Mouse (Mus musculus) A20 (cell line): ENCODE measurements at regions not wholly inside any gene's neighbourhood (a gene's known extent, or its start where the extent isn't known, plus 50 kb on each side); places are given as distances from the start of the nearest gene placed in this dataset.
A peak's percentile ranks its signal among the peaks of the same experiment; 100 is the strongest.
"Not testable (repeated sequence)": the region's sequence is repeated elsewhere in the genome, so short reads cannot be mapped to it uniquely, and the experiment has no call there.

Experiments used
- DNase-seq: peaks from one replicate; pipeline ENCODE4 v3.0.0-alpha.2; 2011; ENCODE audit warnings: low read depth, low spot score

DNA sequence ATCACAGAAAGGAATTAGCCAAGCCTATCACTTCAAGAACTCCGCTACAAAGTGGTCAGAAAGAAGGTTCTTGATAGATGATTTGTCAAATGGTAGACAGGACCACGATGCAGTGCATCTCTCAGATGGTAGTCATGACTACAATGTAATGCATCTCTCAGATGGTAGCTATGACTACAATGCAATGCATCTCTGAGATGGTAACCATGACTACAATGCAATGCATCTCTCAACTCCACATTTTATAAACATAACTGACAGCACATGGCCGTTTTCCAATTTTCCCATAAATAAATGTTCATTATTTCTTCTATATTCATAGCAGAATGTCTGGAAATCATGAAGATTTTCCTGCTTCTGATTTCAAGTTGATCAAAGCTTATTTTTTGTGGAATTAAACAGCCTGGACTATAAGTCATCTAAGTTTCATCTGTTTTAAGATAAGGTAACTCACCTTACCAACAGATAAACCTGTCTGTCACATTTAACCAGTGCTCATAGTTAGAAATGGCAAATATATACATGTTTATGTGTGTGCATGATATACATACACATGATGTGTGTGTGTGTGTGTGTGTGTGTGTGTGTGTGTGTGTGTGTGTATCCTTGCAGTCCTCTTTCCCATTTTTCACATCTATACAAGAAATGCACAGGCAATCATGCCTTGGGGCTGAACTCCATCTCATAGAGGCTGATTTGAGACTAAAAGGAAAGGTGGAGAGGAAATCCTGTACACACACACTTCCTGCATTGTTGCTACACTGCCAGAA lies 122.4 kb downstream of the Phf3 start:
- DNase-seq = no peak

GRCm38 (mm10) chr1:30741955-30742354 lies 131.8 kb downstream of the Phf3 start:
- DNase-seq = no peak

DNA sequence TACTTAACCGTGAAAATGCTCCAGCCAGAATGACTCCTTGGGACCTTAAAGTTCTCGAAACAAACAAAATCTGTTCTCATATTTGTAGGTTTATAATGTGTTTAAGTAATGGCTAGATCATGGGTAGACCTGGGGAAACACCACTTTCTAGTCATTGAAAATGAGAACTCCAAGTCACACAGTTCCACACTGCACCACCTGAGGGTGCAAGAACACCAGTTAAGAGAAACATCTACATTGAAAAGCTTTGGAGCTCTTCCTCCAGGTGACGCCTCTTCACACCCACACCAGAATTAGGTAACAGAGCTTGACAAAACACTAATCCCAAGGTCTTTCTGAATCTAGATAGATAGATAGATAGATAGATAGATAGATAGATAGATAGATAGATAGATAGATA lies 132.9 kb downstream of the Phf3 start:
- peak; percentile 45 for DNase-seq

- DNase-seq = no peak
These were observed 152.2 kb downstream of the Phf3 start for GRCm38 (mm10) chr1:30721519-30721918.

GRCm38 (mm10) chr1:30720829-30721228 lies 152.9 kb downstream of the Phf3 start:
- no peak for DNase-seq

DNA sequence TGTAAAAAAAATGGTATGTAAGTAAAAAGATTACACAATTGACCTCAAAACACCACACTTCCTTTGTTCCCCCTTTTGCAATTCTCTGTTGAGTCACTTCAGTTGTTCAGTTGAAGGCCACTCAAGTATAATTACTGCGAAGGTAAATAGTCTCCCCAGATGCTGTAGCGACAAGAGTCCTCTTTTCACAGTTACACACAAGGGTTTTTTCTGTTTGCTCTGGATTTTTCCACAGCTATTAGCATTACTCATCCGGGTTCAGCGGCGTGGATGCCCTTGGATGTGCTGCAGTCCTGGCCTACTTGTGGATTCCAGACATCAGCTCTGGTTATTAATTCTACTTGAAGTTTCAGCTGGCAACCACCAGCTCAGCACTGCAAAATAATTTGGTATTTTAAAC lies 155.1 kb downstream of the Phf3 start:
- DNase-seq = no peak

DNA sequence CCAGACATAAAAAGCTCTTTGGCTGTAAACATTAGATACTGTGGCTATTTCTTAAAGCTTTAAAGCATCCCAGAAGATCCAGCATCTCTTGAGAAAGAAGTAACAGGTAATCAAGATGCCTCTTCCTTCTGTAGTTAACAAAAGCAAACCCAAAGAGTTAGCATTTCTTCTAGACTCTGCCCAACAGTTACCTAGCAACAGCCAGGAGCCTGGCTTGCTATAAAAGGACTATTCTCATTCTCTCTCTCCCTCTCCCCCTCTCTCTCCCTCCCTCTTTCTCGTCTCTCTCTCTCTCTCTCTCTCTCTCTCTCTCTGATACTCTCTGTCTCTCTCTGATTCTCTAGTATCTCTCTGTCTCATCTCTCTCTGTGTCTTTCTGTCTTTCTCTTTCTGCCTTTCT lies 157.4 kb downstream of the Phf3 start:
- DNase-seq = no peak

- no peak for DNase-seq
These were observed 172.6 kb downstream of the Phf3 start for GRCm38 (mm10) chr1:30701116-30701515.

DNA sequence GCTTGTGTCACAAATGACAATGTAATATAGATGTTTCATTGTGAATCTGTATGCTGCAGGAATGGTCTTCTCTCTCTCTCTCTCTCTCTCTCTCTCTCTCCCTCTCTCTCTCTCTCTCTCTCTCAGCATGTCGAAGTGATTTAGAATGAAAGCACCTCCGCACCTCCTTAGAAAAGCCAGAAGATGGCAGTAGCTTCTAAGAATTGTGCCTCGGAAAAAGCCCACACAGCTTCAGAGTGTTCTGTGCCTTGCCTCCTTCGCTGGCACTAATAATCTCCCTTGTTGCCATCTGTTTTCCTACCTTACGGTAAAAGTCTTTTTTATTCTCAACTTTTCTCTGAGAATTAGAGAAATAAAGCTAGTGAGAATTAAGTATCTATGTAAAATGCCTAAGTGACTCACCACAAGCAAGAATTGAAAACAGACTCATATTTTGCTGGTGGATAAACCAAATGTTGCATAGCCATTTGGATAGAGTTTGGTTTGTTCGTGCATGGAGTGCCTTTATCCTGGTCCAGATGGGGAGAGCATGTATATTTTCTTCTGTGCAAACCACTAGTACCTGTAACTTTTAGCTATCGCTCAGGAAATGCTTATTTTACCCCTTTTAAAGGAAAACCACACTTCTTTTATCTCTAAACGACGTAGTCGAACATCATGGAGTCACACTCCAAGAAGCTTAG lies 173.2 kb downstream of the Phf3 start:
- no peak for DNase-seq

DNA sequence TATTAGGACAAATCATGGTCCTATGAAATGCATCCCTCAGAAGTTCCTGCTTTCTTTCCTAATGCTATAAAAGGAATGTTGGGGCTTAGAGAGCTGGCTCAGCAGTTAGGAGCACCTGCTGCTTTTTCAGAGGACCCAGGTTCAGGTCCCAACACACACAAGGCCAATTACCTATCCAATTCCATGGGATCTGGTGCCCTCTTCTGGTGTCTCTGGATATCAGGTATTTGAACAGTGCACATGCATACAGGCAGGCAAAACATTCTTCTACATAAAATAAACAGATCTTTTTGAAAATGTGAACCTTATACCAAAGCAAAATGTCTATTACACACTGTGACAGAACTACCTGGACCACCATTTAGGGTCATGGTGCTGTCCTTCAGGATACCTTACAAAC lies 177.4 kb downstream of the Phf3 start:
- peak; percentile 21 for DNase-seq

DNA sequence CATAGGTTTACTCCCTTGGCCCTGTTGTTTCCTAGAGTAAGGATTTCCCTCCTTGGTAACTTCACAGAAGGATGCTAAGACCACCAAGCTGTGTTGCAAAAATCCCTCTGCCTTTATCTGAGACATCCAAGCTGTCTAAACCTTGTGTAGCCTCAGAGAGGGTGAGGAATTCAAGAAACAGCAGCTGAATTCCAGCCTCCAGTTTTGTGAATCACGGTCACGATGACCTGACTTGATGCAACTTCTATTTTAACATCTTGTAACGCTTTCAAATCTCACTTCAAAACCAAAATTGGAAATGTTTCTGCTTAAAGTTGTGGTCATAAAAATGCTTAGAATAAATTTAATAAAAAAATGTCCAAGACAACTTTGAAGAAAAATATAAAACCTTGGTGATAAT lies 188.4 kb downstream of the Phf3 start:
- DNase-seq = no peak

DNA sequence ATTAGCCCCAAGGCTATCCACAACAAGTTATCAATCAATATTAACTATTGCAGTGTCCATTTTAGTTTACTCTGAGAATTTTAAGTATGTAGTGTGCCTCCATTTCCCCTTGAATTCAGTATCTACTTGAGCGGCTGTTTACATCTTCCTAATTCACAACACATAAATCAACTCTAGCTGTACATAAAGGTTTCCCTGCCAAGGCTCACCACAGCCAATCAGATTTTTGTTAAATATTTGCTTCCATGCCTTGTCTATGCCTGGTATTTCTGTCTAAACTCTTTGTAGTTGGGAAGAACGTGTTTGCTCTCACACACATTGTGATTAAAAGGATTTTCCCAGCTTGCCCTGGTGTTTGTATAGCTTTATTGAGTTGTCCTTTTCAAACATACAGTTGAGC lies 189.8 kb downstream of the Phf3 start:
- DNase-seq = no peak

- DNase-seq = no peak
These were observed 233.9 kb downstream of the Phf3 start for GRCm38 (mm10) chr1:30639807-30640206.

- no peak for DNase-seq
These were observed 241.0 kb downstream of the Phf3 start for GRCm38 (mm10) chr1:30632760-30633159.

DNA sequence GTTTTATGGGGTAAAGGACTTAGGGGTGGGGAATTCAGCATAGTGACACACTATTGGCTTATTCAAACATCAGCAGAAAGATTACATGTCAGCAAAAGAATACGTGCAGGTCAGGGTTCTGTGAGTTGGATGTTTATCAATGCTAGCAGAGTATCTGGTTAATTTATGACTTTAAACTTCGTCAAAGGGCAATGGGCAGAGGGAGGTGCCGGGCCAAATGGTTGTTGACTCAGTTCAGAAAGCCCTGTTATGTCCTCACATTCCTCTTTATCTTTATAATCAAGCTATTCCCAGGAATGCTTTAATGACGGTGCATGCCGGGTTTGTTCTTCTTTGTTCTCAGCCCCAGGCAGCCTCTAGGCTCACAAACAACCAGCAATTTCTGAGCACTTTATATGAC lies 245.9 kb downstream of the Phf3 start:
- DNase-seq = not testable (repeated sequence)

DNA sequence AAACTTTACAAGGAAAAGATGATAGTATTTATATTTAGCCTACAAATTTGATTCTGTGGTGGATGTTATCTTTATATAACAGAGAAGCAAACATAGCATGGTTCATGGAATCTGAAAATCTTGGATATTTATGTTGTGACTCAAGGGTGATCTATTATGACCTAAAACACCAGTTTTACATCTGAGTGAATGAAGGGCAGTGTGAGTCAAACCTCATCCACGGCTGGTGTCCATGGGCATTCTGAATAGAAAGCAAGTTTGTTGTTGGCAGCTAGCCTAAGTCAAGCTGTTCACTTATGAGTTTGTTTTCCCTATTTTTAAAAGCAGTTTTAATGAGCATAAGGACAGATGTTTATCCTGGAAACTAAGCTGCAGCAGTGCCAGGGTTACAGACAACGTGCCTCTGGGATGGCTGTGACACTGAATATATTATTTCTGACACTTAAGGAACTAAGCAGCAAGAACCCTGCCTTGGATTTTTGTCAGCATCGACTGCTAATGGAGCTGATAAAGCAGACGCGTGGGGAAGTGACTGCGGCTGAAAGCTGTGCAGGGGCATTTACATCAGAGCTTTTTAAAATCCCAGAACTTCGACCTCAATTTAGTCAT lies 278.5 kb downstream of the Phf3 start:
- no peak for DNase-seq

DNA sequence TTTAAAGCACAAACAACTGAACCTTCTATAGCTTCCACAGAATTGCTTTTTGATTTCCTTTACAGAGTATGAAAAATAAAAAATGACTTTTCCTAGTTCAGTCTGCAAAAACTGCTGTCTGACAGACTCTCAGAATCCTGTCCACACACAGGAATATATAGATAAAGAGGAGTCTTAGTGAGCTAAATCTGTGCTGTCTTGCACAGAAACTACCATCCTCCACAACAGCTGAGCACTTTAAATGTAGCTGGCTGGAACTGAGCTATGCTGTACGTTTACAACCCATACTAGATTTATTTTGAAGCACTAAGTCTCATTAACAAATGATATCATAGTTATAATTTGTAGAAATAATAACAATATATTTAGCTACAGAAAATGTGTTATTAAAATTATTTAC lies 279.7 kb downstream of the Phf3 start:
- DNase-seq = no peak

DNA sequence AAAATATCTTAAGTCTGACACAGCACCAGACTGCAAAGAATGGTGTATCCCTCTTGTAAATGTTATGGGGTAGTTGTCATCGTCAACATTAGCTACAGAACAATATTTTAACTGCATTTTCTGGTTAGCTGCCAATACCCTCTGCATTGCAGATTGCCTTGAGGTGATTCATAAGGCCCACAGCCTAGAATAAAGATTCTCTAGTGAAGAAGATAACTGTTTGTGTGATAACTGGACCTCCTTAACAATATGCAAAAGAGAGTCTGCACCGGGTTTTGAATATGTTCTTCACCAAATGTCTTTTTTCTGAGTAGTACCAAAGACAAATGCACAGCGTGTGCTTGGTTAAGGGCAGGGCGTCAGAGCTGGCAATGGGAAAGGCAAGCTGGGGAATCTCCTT lies 283.0 kb downstream of the Phf3 start:
- no peak for DNase-seq

- DNase-seq = no peak
These were observed 284.8 kb downstream of the Phf3 start for GRCm38 (mm10) chr1:30588885-30589284.

- no peak for DNase-seq
These were observed 285.4 kb downstream of the Phf3 start for GRCm38 (mm10) chr1:30588336-30588735.

DNA sequence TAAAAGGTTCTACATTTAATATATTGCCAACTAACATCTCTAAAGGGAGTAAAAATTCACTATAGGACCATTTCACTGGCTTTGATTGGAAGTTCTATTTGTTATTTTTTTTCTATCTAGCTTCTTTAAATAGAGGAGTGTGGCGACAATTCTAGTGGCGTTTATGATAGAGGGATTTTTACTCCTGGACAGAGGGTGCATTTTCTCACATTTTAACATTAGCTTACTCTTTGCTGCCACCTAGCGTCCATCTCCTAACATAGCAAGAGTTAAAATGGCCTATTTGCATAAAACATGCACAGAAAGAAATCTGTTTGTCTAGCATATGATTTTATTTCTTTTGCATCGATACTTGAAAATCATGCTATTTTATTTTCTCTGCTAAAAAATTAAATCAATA lies 288.9 kb downstream of the Phf3 start:
- DNase-seq = peak; percentile 35

- DNase-seq = no peak
These were observed 289.9 kb downstream of the Phf3 start for GRCm38 (mm10) chr1:30583860-30584259.

- DNase-seq = no peak
These were observed 309.0 kb downstream of the Phf3 start for GRCm38 (mm10) chr1:30564757-30565156.
